Mouse (Mus musculus) heart, embryonic 10.5 days (tissue): ENCODE results near the gene Saxo1. TPM values are rescaled to one million over a fixed set of nuclear protein-coding genes. Genes with fewer than 3 reads are reported as not detected.

Experiments used
- DNase-seq: peaks from one replicate; pipeline ENCODE4 v3.0.0-alpha.2; 2017; ENCODE audit warnings: low spot score
- H3K27ac ChIP-seq: fragments of 300-500 bp; sonication (generic); 2 replicates; pipeline ENCODE4 v1.5.1; 2016; ENCODE audit warnings: mild to moderate bottlenecking
- H3K27me3 ChIP-seq: fragments of 300-500 bp; sonication (generic); 2 replicates; pipeline ENCODE4 v1.6.1; 2016; ENCODE audit warnings: mild to moderate bottlenecking; ENCODE audit not compliant: poor library complexity, insufficient read depth, severe bottlenecking
- H3K36me3 ChIP-seq: fragments of 300-500 bp; sonication (generic); 2 replicates; pipeline ENCODE4 v1.6.1; 2016; ENCODE audit warnings: mild to moderate bottlenecking, moderate library complexity
- H3K4me1 ChIP-seq: fragments of 300-500 bp; sonication (generic); 2 replicates; pipeline ENCODE4 v1.6.1; 2016; ENCODE audit warnings: mild to moderate bottlenecking
- H3K4me3 ChIP-seq: fragments of 300-500 bp; sonication (generic); 2 replicates; pipeline ENCODE4 v1.5.1; 2016; ENCODE audit warnings: mild to moderate bottlenecking, moderate library complexity
- H3K9me3 ChIP-seq: fragments of 300-500 bp; sonication (generic); 2 replicates; pipeline ENCODE4 v1.6.1; 2016; ENCODE audit warnings: mild to moderate bottlenecking, moderate library complexity
- WGBS: fragments of 180-500 bp; shearing (Covaris S2); methylation state at CpG from one replicate; pipeline ENCODE4 v1.1.7; 2016; 5-methylcytosine and 5-hydroxymethylcytosine counted together
- polyA plus RNA-seq: library from polyadenylated mRNA; unstranded; fragments of >200 nt; fragmentation: Nextera tagmentation; extraction: Ambion mirVana; gene quantifications from 2 replicates; pipeline ENCODE4 v1.2.1, GENCODE M21; 2016

Gene Saxo1
- polyA plus RNA-seq, 1 experiment from 2014 or later = not detected

GRCm38 (mm10) chr4:86435631-86436030 is 122.5 kb downstream of the Saxo1 start:
- no peaks in the 10 kb centered on the region for H3K36me3 ChIP-seq
- H3K27ac ChIP-seq = no peak overlapping the region
- H3K4me3 ChIP-seq = no peak overlapping the region
- WGBS = 82% methylated on average over 3 of the region's 3 CpGs
- DNase-seq = no peak
- H3K4me1 ChIP-seq = no peaks in the 10 kb centered on the region
- no peaks in the 10 kb centered on the region for H3K27me3 ChIP-seq
- H3K9me3 ChIP-seq = no peaks in the 10 kb centered on the region

DNA sequence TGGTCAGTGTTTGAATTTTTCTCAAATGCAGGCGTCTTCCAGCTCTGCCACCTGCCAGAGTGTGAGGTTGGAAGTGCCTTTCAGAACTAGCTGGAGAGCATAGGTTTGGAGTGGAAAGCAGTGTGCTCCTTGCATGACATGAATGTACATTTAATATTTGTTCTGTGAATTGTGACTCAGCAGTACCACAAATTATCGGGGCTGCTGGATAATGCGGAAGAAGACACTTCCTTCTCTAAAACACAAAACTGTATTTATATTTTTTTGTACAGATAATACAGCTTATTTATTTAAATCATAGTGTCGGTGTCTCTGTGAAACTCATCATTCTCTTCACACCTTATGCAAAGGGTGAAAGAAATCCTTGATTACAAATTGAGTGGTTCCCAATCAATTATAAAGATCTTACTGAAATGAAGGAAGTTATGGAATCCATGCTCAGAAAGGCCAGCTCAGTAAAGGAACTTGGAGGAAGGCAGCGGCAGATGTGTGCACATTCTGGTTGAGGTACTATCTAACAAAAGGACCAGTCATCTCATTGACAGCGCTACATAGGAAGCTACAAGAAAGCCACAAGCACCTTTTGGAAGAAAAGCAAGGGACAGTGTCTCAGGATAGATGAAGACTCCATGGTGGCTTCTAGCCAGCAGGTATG is 129.9 kb downstream of the Saxo1 start:
- no peaks in the 10 kb centered on the region for H3K27me3 ChIP-seq
- no peak for DNase-seq
- no peak overlapping the region for H3K27ac ChIP-seq
- 82% methylated on average over 6 of the region's 6 CpGs for WGBS
- H3K4me1 ChIP-seq = peaks cover 24% of the 10 kb centered on the region
- no peaks in the 10 kb centered on the region for H3K9me3 ChIP-seq
- no peaks in the 10 kb centered on the region for H3K36me3 ChIP-seq
- H3K4me3 ChIP-seq = no peak overlapping the region

- H3K4me3 ChIP-seq = no peak overlapping the region
- WGBS = 44% methylated on average over 5 of the region's 5 CpGs
- H3K36me3 ChIP-seq = no peaks in the 10 kb centered on the region
- no peak overlapping the region for H3K27ac ChIP-seq
- no peaks in the 10 kb centered on the region for H3K9me3 ChIP-seq
- DNase-seq = no peak
- H3K4me1 ChIP-seq = peaks cover 24% of the 10 kb centered on the region
- no peaks in the 10 kb centered on the region for H3K27me3 ChIP-seq
Measured at GRCm38 (mm10) chr4:86427312-86427711, 130.8 kb downstream of the Saxo1 start.

DNA sequence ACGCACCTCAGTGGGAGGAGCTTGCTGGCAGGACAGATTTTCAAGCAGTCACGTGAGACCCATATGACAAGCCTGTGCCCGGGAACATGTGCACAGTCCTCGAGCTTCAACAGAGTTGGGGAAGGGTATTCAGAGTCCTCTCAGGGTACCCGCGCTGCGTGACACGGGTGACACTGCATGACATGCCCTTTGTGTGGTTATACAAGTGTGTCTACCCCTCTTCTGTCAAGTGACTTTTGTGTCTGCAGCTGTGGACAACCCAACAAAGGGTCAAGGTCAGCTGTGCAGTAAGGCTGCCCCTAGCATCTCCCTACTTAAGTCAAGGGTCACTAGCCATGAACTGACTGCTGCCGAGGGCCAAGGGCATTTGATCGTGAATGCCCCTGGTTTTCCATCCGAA is 131.6 kb downstream of the Saxo1 start:
- Histone ChIP-seq H3K27ac (no peak overlapping the region), H3K9me3 (no peaks in the 10 kb centered on the region), H3K36me3 (no peaks in the 10 kb centered on the region), H3K4me3 (no peak overlapping the region), H3K27me3 (no peaks in the 10 kb centered on the region), H3K4me1 (peaks cover 24% of the 10 kb centered on the region)
- DNase-seq = no peak
- WGBS = 86% methylated on average over 11 of the region's 11 CpGs

DNA sequence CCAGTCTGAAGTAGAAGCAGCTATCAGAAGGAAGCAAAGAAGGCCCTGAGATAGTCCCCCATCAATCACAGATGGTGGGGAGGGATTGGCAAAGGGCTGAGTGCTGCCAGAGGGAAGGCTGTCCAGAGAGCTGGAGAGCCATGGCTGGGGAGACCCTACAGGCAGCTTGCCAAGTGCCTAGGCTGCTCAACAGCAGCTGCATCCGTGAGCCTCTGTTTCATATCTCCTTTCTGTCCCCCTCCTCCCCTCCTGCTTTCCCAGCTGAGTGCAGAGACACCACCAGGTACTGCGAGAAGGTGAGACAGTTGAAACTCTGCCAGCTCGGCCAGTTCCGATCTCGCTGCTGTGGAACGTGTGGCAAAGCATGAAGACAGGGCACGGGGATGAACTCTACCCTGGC is 132.5 kb downstream of the Saxo1 start:
- no peak for DNase-seq
- no peaks in the 10 kb centered on the region for H3K36me3 ChIP-seq
- no peak overlapping the region for H3K4me3 ChIP-seq
- H3K27ac ChIP-seq = no peak overlapping the region
- H3K9me3 ChIP-seq = no peaks in the 10 kb centered on the region
- peaks cover 24% of the 10 kb centered on the region for H3K4me1 ChIP-seq
- WGBS = 64% methylated on average over 7 of the region's 7 CpGs
- H3K27me3 ChIP-seq = no peaks in the 10 kb centered on the region

- 85% methylated on average over 6 of the region's 6 CpGs for WGBS
- H3K4me1 ChIP-seq = peaks cover 24% of the 10 kb centered on the region
Measured at GRCm38 (mm10) chr4:86422586-86422985, 135.5 kb downstream of the Saxo1 start.

DNA sequence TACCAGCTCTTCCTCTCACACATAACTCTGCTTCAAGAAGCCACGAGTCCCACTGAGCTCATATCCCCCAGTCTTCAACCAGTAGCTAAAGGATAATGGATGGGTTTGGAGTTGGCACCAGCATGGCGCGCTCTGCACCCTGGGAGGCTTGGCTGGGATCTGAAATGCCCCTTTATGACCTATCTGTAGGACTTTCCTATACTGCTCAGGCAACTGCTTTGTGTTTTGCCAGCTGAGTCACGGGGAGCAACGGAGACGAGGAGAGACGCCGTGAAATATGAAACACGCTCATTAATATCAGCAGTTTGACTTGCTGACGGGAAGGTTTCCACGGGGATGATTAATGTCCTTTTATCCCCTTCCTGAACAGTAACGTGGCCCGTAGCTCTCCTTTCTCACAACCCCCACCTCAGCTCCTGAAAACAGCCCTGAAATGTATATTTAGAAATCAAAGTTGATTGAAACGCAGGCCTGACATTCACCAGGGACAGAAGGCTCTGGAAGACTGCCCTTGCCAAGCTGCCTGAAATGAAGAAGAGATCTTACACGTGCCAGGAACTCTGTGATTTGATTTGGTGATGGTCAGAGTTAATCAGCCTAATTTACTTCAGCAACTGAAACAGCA is 141.6 kb downstream of the Saxo1 start:
- no peak overlapping the region for H3K4me3 ChIP-seq
- no peaks in the 10 kb centered on the region for H3K27me3 ChIP-seq
- no peaks in the 10 kb centered on the region for H3K36me3 ChIP-seq
- H3K27ac ChIP-seq = no peak overlapping the region
- WGBS = 65% methylated on average over 15 of the region's 15 CpGs
- no peaks in the 10 kb centered on the region for H3K9me3 ChIP-seq
- peaks cover 6% of the 10 kb centered on the region for H3K4me1 ChIP-seq
- no peak for DNase-seq

More at GRCm38 (mm10) chr4:86422586-86422985, 135.5 kb downstream of the Saxo1 start:
- Histone ChIP-seq H3K27ac (no peak overlapping the region), H3K36me3 (no peaks in the 10 kb centered on the region), H3K4me3 (no peak overlapping the region), H3K9me3 (no peaks in the 10 kb centered on the region), H3K27me3 (no peaks in the 10 kb centered on the region)
- no peak for DNase-seq

DNA sequence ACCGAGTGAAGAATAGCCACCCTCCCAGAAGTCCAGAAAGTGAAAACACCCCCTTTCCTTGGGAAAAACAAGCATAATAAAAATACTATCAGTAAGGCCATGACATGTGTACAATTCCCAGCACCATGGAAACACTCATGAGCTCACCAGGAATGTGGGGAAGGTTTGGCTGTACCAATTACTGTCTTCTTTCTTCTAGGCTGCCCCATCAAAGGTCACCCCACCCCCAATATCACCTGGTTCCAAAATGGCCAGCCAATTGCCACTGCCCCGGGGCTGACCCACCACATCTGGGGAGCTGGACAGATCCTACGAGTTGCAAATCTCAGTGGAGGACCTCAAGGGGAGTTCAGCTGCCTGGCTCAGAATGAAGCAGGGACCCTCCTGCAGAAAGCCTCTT is 144.7 kb downstream of the Saxo1 start:
- DNase-seq = no peak
- peaks cover 6% of the 10 kb centered on the region for H3K4me1 ChIP-seq
- H3K4me3 ChIP-seq = no peak overlapping the region

GRCm38 (mm10) chr4:86410946-86411345 is 147.2 kb downstream of the Saxo1 start:
- no peak overlapping the region for H3K4me3 ChIP-seq
- no peaks in the 10 kb centered on the region for H3K27me3 ChIP-seq
- no peaks in the 10 kb centered on the region for H3K36me3 ChIP-seq
- no peak for DNase-seq
- H3K4me1 ChIP-seq = peaks cover 12% of the 10 kb centered on the region
- H3K27ac ChIP-seq = no peak overlapping the region
- no peaks in the 10 kb centered on the region for H3K9me3 ChIP-seq
- 86% methylated on average over 3 of the region's 3 CpGs for WGBS

More for the DNA sequence above, 144.7 kb downstream of the Saxo1 start:
- no peak overlapping the region for H3K27ac ChIP-seq
- no peaks in the 10 kb centered on the region for H3K36me3 ChIP-seq
- H3K27me3 ChIP-seq = no peaks in the 10 kb centered on the region
- 71% methylated on average over 3 of the region's 3 CpGs for WGBS
- no peaks in the 10 kb centered on the region for H3K9me3 ChIP-seq

- no peak overlapping the region for H3K27ac ChIP-seq
- no peaks in the 10 kb centered on the region for H3K9me3 ChIP-seq
- peaks cover 14% of the 10 kb centered on the region for H3K4me1 ChIP-seq
- no peak overlapping the region for H3K4me3 ChIP-seq
- no peaks in the 10 kb centered on the region for H3K36me3 ChIP-seq
- no peaks in the 10 kb centered on the region for H3K27me3 ChIP-seq
- DNase-seq = no peak
- WGBS = 88% methylated on average over 9 of the region's 9 CpGs
Measured at GRCm38 (mm10) chr4:86408421-86408820, 149.7 kb downstream of the Saxo1 start.

DNA sequence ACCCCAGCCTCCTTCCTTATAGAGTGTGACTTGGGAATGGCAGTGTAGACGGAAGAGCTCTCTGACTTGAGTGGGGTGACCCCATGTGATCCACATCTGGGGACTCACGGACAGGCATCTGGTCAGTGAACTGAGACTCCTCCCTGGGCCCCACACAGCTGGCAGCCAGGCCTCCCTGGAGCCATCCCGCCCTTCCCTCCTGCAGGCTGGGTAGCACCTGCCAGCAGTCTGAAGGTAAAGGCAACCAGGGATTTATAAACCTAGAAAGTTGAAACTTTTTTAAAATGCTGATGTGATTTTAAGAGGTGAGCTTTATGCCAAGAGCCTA is 151.0 kb downstream of the Saxo1 start:
- Histone ChIP-seq H3K27me3 (no peaks in the 10 kb centered on the region), H3K4me1 (peaks cover 14% of the 10 kb centered on the region), H3K4me3 (no peak overlapping the region), H3K9me3 (no peaks in the 10 kb centered on the region), H3K36me3 (no peaks in the 10 kb centered on the region), H3K27ac (no peak overlapping the region)
- DNase-seq = no peak
- WGBS = 79% methylated on average over 3 of the region's 3 CpGs

DNA sequence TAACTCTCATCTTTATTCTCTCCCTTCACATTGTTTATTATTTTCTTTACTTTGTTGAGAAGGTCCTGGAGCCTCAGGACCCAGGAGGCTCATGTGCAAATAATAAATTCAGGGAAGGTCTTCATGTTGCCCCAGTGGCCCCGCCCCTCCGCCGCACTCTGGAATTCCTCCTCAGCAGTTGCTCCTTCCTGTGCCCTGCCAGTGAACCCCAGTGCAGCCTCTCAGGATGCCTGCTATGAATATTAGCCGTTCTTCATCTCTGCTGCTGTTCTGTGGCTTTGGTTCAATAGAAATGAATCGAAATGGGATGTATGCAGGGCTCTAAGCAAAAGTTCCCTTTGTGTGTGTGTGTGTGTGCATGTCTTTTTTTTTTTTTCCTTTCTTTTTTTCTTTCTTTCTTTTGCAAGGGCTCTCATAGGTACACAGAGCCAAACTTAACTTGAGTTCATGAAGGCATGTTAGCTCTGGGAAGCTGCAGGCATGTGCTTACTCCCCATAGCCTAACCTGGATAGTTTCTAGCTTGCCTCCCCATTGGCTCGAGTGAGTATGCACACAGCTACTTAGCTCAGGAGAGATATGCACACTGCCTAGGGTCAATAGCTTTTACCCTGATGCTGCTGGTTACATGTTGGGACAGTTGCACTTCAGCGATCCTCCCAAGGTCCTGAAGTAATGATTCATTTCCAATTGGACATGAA is 151.5 kb downstream of the Saxo1 start:
- peaks cover 14% of the 10 kb centered on the region for H3K4me1 ChIP-seq
- no peak for DNase-seq
- no peak overlapping the region for H3K4me3 ChIP-seq
- no peaks in the 10 kb centered on the region for H3K27me3 ChIP-seq
- no peak overlapping the region for H3K27ac ChIP-seq
- no peaks in the 10 kb centered on the region for H3K9me3 ChIP-seq
- 70% methylated on average over 7 of the region's 7 CpGs for WGBS
- H3K36me3 ChIP-seq = no peaks in the 10 kb centered on the region

- Histone ChIP-seq H3K36me3 (no peaks in the 10 kb centered on the region), H3K4me3 (no peak overlapping the region), H3K27me3 (no peaks in the 10 kb centered on the region), H3K9me3 (no peaks in the 10 kb centered on the region), H3K27ac (no peak overlapping the region), H3K4me1 (peaks cover 4% of the 10 kb centered on the region; the same call in 1 of the 2 replicates)
- peak; percentile 36 for DNase-seq
- WGBS = 53% methylated on average over 3 of the region's 3 CpGs
Measured at GRCm38 (mm10) chr4:86401116-86401515, 157.0 kb downstream of the Saxo1 start.
